Mouse (Mus musculus) heart, embryonic 10.5 days (tissue): ENCODE data around the gene Ttc25. TPM values are rescaled to one million over a fixed set of nuclear protein-coding genes. Genes with fewer than 3 reads are reported as not detected.
"Not testable (repeated sequence)": the region's sequence is repeated elsewhere in the genome, so short reads cannot be mapped to it uniquely, and the experiment has no call there.

Experiments used
- DNase-seq: peaks from one replicate; pipeline ENCODE4 v3.0.0-alpha.2; 2017; ENCODE audit warnings: low spot score
- H3K27ac ChIP-seq: fragments of 300-500 bp; sonication (generic); 2 replicates; pipeline ENCODE4 v1.5.1; 2016; ENCODE audit warnings: mild to moderate bottlenecking
- H3K27me3 ChIP-seq: fragments of 300-500 bp; sonication (generic); 2 replicates; pipeline ENCODE4 v1.6.1; 2016; ENCODE audit warnings: mild to moderate bottlenecking; ENCODE audit not compliant: poor library complexity, insufficient read depth, severe bottlenecking
- H3K36me3 ChIP-seq: fragments of 300-500 bp; sonication (generic); 2 replicates; pipeline ENCODE4 v1.6.1; 2016; ENCODE audit warnings: mild to moderate bottlenecking, moderate library complexity
- H3K4me1 ChIP-seq: fragments of 300-500 bp; sonication (generic); 2 replicates; pipeline ENCODE4 v1.6.1; 2016; ENCODE audit warnings: mild to moderate bottlenecking
- H3K4me3 ChIP-seq: fragments of 300-500 bp; sonication (generic); 2 replicates; pipeline ENCODE4 v1.5.1; 2016; ENCODE audit warnings: mild to moderate bottlenecking, moderate library complexity
- H3K9me3 ChIP-seq: fragments of 300-500 bp; sonication (generic); 2 replicates; pipeline ENCODE4 v1.6.1; 2016; ENCODE audit warnings: mild to moderate bottlenecking, moderate library complexity
- WGBS: fragments of 180-500 bp; shearing (Covaris S2); methylation state at CpG from one replicate; pipeline ENCODE4 v1.1.7; 2016; 5-methylcytosine and 5-hydroxymethylcytosine counted together
- polyA plus RNA-seq: library from polyadenylated mRNA; unstranded; fragments of >200 nt; fragmentation: Nextera tagmentation; extraction: Ambion mirVana; gene quantifications from 2 replicates; pipeline ENCODE4 v1.2.1, GENCODE M21; 2016

Ttc25 gene
- polyA plus RNA-seq, 1 experiment from 2014 or later = 0.59 TPM

DNA sequence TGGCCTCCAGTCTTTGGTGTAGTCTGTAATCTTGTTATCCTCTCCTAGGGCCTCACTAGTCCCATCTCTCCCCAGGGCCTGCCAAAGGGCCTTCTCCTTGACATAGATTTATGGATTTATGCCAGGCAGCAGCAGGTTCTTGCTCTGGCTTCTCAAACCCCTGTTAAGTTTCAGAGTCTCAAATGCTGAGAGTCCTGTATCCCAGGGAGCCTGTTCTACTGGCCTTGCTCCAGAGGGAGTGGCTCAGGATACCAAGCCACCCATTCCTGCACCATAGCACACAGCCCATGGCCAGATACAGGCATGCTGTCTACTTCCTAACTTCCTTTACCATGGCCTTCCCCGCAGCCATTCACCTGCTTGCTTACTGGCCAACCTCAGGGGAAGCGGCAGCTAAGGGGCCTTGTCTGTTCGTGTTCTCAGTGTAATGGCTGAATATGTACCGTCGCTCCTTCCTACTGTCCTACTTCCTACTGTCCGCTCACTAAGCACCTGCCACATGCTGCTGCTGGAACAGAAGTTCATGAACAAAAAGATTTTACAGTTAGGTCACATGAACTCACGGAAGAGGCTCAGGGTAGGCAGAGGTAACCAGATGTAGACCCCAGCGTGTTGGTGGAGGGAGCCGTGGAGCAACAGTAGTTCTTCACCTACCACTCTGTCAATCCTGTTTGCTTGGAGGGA is 33.9 kb downstream of the Ttc25 start:
- no peak overlapping the region for H3K4me3 ChIP-seq
- no peak overlapping the region for H3K27ac ChIP-seq
- WGBS = 91% methylated on average over 9 of the region's 9 CpGs
- no peaks in the 10 kb centered on the region for H3K9me3 ChIP-seq
- peaks cover 13% of the 10 kb centered on the region for H3K4me1 ChIP-seq
- no peak for DNase-seq
- peaks cover 65% of the 10 kb centered on the region for H3K36me3 ChIP-seq
- no peaks in the 10 kb centered on the region for H3K27me3 ChIP-seq

DNA sequence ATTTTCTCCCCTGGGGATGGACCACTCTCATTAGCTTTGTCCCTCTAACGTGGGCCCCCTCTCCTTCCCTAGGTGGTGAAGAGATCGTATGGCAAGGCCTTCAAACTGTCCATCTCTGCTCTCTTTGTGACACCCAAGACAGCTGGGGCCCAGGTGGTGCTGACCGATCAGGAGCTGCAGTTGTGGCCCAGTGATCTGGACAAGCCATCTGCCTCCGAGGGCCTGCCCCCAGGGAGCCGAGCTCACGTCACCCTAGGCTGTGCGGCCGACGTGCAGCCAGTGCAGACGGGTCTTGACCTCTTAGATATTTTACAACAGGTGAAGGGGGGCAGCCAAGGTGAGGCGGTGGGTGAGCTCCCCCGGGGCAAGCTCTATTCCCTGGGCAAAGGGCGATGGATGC is 34.9 kb downstream of the Ttc25 start:
- no peak for DNase-seq
- H3K27ac ChIP-seq = no peak overlapping the region
- H3K9me3 ChIP-seq = no peaks in the 10 kb centered on the region
- 91% methylated on average over 13 of the region's 13 CpGs for WGBS
- H3K4me1 ChIP-seq = peaks cover 9% of the 10 kb centered on the region
- H3K4me3 ChIP-seq = no peak overlapping the region
- H3K27me3 ChIP-seq = no peaks in the 10 kb centered on the region
- peaks cover 75% of the 10 kb centered on the region for H3K36me3 ChIP-seq

DNA sequence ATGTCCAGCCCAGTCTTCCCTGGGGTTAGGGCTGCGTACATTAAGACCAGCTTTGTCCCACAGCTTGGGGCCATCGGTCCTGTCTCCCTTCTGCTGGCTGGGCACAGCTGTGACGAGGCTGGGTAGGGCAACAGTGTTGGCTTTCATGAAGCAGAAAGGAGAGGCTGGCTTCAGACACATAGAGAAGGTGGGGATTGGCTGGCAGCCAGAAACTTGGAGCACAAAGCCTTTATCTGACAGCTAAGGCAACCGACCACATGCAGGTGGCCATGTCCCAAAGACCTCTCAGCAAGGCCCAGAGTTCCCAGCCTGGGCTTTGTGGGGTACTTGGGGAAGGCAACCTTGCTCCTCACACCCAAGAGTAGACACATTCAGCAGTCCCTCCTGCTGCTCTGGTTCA is 36.3 kb downstream of the Ttc25 start:
- no peak for DNase-seq
- Histone ChIP-seq H3K9me3 (no peaks in the 10 kb centered on the region), H3K4me3 (no peak overlapping the region)

DNA sequence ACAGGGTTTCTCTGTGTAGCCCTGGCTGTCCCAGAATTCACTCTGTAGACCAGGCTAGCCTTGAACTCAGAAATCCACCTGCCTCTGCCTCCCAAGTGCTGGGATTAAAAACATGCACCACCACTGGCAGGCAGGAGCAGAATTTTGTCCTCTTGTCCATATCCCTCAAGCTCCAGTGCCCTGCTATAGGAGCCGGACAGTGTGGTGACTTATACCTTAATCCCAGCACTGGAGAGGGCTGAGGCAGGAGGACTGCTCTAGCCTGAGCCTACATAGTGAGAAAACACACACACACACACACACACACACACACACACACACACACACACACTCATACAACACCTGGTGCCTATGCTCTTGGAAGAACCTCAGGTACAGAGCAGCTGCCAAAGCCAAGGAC is 37.0 kb downstream of the Ttc25 start:
- WGBS = 94% methylated on average over 1 of the region's 1 CpGs
- DNase-seq, H3K27me3 ChIP-seq, H3K27ac ChIP-seq, H3K4me3 ChIP-seq, H3K9me3 ChIP-seq, H3K4me1 ChIP-seq: not testable (repeated sequence)
- H3K36me3 ChIP-seq = peaks cover 91% of the 10 kb centered on the region

More for the DNA sequence above, 36.3 kb downstream of the Ttc25 start:
- Histone ChIP-seq H3K4me1 (0 out of 2 replicates have a peak, but pooled peaks cover 2% of the 10 kb centered on the region), H3K27ac (0 out of 2 replicates have a peak overlapping the region, but pooled peaks have one; percentile 10), H3K27me3 (no peaks in the 10 kb centered on the region), H3K36me3 (peaks cover 90% of the 10 kb centered on the region)
- WGBS = 75% methylated on average over 4 of the region's 4 CpGs

DNA sequence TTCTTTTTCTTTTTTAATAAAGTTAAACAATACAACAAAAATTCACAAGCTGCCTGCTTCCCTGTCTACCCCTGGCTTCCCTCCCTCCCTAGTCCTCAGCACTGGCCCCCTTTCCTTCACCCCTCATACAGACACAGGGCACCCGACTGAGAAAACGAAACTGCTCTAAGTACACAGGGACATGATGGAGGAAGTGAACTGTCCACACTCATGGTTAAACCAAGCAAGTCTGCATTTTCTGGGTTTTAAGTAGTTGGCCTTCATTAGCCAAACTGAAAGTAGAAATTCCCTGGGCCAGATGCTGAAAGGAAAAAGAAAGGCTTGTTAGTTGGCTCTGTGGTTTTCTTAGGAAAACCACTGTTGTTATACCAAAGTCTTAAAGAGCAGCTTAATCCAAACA is 37.4 kb downstream of the Ttc25 start:
- no peak for DNase-seq
- 88% methylated on average over 2 of the region's 2 CpGs for WGBS
- 0 out of 2 replicates have a peak, but pooled peaks cover 2% of the 10 kb centered on the region for H3K4me1 ChIP-seq
- H3K27me3 ChIP-seq = no peaks in the 10 kb centered on the region
- no peak overlapping the region for H3K27ac ChIP-seq
- H3K9me3 ChIP-seq = no peaks in the 10 kb centered on the region
- H3K36me3 ChIP-seq = peaks cover 94% of the 10 kb centered on the region
- no peak overlapping the region for H3K4me3 ChIP-seq

DNA sequence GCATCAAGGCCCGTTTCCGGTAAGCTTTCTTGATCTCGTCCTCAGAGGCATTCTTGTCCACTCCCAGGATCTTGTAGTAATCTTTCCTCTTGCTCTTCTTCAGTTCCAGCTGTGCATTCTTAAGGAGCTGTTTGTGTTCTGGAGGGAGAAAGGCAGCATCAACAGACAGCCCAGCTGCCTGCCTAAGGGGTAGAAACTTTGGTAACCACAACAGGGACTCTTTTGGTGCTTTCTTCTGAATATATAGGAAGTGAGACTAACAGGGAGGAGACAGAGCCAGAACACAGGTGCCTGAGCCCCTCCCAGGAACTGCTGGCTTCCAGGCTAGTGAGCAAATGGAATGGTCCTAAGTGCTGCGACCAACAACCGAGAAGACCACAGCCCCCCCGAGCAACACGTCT is 39.2 kb downstream of the Ttc25 start:
- Histone ChIP-seq H3K27ac (no peak overlapping the region), H3K4me1 (0 out of 2 replicates have a peak, but pooled peaks cover 2% of the 10 kb centered on the region), H3K27me3 (no peaks in the 10 kb centered on the region), H3K36me3 (peaks cover 100% of the 10 kb centered on the region), H3K9me3 (no peaks in the 10 kb centered on the region), H3K4me3 (no peak overlapping the region)
- WGBS = 87% methylated on average over 7 of the region's 7 CpGs
- no peak for DNase-seq

DNA sequence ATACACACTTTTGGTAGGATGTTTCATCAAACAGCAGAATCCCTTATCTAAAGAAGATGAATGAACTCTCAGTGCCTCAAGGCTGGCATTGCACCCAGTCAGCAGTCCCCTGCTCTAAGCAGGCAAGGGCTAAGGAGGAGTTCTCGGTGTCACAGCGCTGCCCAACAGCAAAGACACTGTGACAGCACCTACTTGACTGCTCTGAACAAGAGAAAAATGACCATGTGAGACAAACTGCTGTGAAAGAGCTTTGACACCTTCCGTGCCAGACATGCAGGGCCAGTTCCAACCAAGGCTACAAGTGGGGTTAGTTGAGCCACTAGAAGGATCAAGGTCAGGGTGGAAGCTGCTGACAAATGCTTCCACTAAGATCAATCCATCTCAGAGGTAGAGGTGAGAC is 39.7 kb downstream of the Ttc25 start:
- no peak for DNase-seq
- H3K9me3 ChIP-seq = no peaks in the 10 kb centered on the region
- peaks cover 100% of the 10 kb centered on the region for H3K36me3 ChIP-seq
- H3K4me3 ChIP-seq = no peak overlapping the region
- H3K27ac ChIP-seq = no peak overlapping the region
- H3K27me3 ChIP-seq = no peaks in the 10 kb centered on the region
- 0 out of 2 replicates have a peak, but pooled peaks cover 2% of the 10 kb centered on the region for H3K4me1 ChIP-seq
- WGBS = 91% methylated on average over 3 of the region's 3 CpGs

DNA sequence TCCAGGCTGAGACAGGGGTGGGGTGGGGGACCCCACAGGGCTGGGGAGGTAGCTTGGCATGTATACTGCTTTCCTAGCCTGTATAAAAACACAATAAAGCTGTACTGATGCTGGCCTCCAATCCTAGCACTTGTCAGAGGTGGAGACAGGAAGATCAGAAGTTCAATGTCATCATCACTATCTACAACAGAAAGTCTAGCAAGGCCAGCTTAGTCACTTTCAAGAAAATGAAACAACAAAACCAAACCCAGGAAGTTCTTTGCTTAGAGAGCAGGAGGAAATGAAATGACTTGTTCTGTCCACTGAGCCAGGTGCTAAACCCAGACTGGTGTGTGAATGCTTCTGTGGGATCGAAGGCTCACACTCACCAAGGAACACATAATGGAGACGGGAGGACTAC is 43.1 kb downstream of the Ttc25 start:
- Histone ChIP-seq H3K27me3 (no peaks in the 10 kb centered on the region), H3K36me3 (peaks cover 98% of the 10 kb centered on the region), H3K4me1 (0 out of 2 replicates have a peak, but pooled peaks cover 2% of the 10 kb centered on the region), H3K27ac (no peak overlapping the region), H3K4me3 (no peak overlapping the region), H3K9me3 (no peaks in the 10 kb centered on the region)
- 96% methylated on average over 2 of the region's 2 CpGs for WGBS
- no peak for DNase-seq

DNA sequence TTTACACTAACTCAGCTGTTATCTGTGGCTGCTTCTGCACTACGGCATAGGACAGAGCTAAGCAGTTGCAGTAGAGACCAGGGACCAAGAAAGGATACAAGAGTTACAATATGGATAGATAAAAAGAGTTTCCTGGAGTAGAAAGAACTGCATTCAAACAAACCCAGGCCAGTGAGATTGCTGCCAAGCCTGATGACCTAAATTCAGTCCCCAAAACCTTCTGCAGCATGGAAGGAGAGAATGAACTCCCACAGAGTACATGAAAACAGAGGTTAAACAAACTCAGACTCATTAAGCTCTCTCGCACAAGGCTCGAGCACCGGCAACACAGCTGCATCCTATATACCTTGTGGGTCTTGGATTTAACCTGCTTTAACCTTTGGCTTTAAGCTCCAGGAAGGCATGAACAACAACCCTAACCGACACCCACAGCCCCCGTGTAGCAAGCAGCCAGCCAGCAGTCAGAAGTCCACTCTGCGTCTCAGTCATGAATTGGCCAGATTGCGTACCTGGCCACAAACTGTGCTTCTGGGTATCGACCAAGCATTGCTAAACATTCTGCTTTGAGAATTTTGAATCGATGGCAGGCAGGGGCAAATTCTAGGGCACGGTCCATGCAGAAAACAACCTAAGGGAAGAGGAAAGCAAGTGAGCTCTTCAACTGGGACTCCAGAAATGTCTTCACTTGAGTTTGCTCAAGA is 47.1 kb downstream of the Ttc25 start:
- WGBS = 95% methylated on average over 11 of the region's 11 CpGs
- Histone ChIP-seq H3K36me3 (peaks cover 98% of the 10 kb centered on the region), H3K4me1 (no peaks in the 10 kb centered on the region)

DNA sequence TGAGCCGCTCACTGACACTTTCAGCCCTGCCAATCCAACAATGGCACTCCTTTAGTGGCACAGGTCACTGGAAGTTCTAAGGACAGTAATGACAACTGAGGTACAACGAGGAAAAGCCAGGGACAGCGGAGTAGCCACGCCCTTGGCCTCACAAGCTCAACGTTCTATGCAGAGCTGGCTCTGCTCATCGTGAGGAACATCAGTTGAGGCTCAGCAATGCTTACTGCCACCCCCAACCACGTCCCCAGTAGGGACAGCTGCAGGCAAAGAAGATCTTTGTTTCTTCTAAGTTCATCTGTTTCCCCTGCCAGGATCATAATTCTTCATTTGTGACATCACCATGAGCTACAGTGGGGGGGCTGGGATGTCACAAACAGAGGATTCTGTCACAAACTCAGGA is 49.2 kb downstream of the Ttc25 start:
- no peak for DNase-seq
- no peaks in the 10 kb centered on the region for H3K4me1 ChIP-seq
- no peaks in the 10 kb centered on the region for H3K27me3 ChIP-seq
- no peak overlapping the region for H3K4me3 ChIP-seq
- H3K36me3 ChIP-seq = peaks cover 98% of the 10 kb centered on the region
- WGBS = 84% methylated on average over 7 of the region's 7 CpGs
- H3K27ac ChIP-seq = no peak overlapping the region
- H3K9me3 ChIP-seq = no peaks in the 10 kb centered on the region

More for the DNA sequence above, 47.1 kb downstream of the Ttc25 start:
- Histone ChIP-seq H3K27ac (no peak overlapping the region), H3K27me3 (no peaks in the 10 kb centered on the region), H3K4me3 (no peak overlapping the region), H3K9me3 (no peaks in the 10 kb centered on the region)
- DNase-seq = no peak

DNA sequence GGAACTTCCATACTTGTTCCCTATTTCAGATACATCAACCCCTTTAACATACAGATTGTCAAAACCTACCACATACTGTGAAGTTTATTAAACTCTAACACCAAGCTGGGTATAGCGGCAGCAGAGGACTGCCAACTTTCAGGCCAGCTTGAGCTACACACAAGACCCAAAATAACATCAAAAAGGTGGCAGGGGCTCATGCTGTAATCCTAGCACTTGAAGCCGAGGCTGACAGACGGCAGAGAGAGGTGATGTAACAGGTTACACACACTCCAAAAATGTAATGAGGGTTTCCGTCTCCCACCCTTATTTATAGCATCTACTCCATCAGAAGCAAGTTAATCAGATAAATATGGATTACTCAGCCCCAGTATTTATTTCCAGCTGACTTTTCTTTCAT is 50.1 kb downstream of the Ttc25 start:
- Histone ChIP-seq H3K27me3 (no peaks in the 10 kb centered on the region), H3K4me3 (no peak overlapping the region), H3K27ac (no peak overlapping the region), H3K9me3 (no peaks in the 10 kb centered on the region), H3K4me1 (no peaks in the 10 kb centered on the region), H3K36me3 (peaks cover 100% of the 10 kb centered on the region)
- WGBS = 60% methylated on average over 4 of the region's 4 CpGs
- DNase-seq = no peak

DNA sequence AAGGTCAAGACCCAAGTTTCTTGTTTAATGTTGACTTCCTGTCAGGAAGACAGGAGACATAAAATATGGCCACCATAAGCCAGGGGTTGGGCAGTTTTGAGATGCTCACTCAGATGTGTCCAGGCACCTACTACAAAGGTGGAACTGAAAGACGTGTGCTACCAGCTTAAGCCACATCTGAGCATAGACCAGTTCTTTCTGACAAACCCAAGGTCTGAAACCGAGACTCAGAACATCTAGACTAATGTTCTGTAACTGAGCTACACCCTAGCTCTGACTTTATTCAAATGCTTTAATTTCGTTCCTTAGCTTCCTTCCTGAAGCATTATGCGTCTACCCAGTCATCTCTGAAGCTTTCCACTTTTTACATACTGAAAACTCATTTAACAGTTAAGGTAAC is 52.7 kb downstream of the Ttc25 start:
- 91% methylated on average over 4 of the region's 4 CpGs for WGBS
- no peaks in the 10 kb centered on the region for H3K4me1 ChIP-seq
- no peaks in the 10 kb centered on the region for H3K27me3 ChIP-seq
- no peak overlapping the region for H3K4me3 ChIP-seq
- DNase-seq = no peak
- H3K36me3 ChIP-seq = peaks cover 92% of the 10 kb centered on the region
- no peaks in the 10 kb centered on the region for H3K9me3 ChIP-seq
- H3K27ac ChIP-seq = no peak overlapping the region

DNA sequence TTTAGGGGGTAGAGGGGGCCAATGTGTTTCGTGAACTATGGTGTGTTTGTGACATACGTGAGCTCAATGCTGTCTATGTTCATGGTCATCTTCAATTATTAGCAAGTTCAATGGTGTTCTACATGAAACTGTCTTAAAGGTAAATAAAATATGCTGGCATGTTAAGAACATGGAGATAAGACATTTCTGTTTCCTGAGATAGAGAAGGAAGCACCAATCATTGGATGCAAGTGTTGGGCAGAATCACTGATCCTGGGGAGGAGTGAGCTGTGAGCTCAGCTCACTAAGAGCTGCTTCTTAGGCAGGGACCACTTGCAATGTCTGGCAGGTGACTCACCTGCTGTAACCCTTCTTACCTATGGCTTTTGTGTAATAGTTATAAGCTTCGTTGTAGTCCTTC is 56.0 kb downstream of the Ttc25 start:
- Histone ChIP-seq H3K27ac (no peak overlapping the region), H3K4me3 (no peak overlapping the region), H3K4me1 (peaks cover 13% of the 10 kb centered on the region; the same call in 1 of the 2 replicates), H3K27me3 (no peaks in the 10 kb centered on the region), H3K36me3 (peaks cover 70% of the 10 kb centered on the region), H3K9me3 (no peaks in the 10 kb centered on the region)
- WGBS = 93% methylated on average over 3 of the region's 3 CpGs
- DNase-seq = no peak
